Mouse (Mus musculus) thymus, adult 2 months (tissue): Measurements from ENCODE around the gene Rbm18. TPM values are rescaled to one million over a fixed set of nuclear protein-coding genes. Genes with fewer than 3 reads are reported as not detected.
"Not testable (repeated sequence)": the region's sequence is repeated elsewhere in the genome, so short reads cannot be mapped to it uniquely, and the experiment has no call there.

Experiments used
- DNase-seq: peaks from one replicate; pipeline ENCODE4 v3.0.0; 2021
- H3K27ac ChIP-seq: fragments of 200-500 bp; 2 replicates; pipeline ENCODE4 v1.5.1; 2012; ENCODE audit warnings: low read length, control low read depth; ENCODE audit not compliant: control insufficient read depth, insufficient read depth
- H3K27me3 ChIP-seq: fragments of 200-500 bp; 2 replicates; pipeline ENCODE4 v1.6.1; 2012; ENCODE audit warnings: mild to moderate bottlenecking, low read length, moderate library complexity, mixed read lengths; ENCODE audit not compliant: control insufficient read depth, insufficient read depth
- H3K36me3 ChIP-seq: fragments of 200-500 bp; 2 replicates; pipeline ENCODE4 v1.6.1; 2012; ENCODE audit warnings: mild to moderate bottlenecking, low read length, moderate library complexity; ENCODE audit not compliant: control insufficient read depth, insufficient read depth
- H3K4me1 ChIP-seq: fragments of 200-500 bp; replicated peaks from 2 replicates; pipeline ENCODE4 v1.6.1; 2012; ENCODE audit warnings: low read length; ENCODE audit not compliant: control insufficient read depth, insufficient read depth
- H3K4me3 ChIP-seq: fragments of 200-500 bp; 2 replicates; pipeline ENCODE4 v1.5.1; 2012; ENCODE audit warnings: mild to moderate bottlenecking, low read length, control low read depth, moderate library complexity; ENCODE audit not compliant: control insufficient read depth, insufficient read depth
- CTCF ChIP-seq: fragments of 200-500 bp; IDR thresholded peaks from 2 replicates; pipeline ENCODE4 v1.5.1; 2012; ENCODE audit warnings: mild to moderate bottlenecking, control low read depth, low read length, moderate library complexity, borderline replicate concordance; ENCODE audit not compliant: control insufficient read depth, poor library complexity, insufficient read depth; ENCODE audit errors: extremely low read depth
- POLR2A ChIP-seq: fragments of 200-500 bp; IDR thresholded peaks from 2 replicates; pipeline ENCODE4 v1.6.1; 2012; ENCODE audit warnings: mild to moderate bottlenecking, low read length, control low read depth, moderate library complexity; ENCODE audit not compliant: control insufficient read depth, poor library complexity, insufficient read depth; ENCODE audit errors: extremely low read depth
- WGBS: fragments of 180-500 bp; shearing (Covaris S2); methylation state at CpG from one replicate; pipeline ENCODE4 v1.1.7; 2018; 5-methylcytosine and 5-hydroxymethylcytosine counted together
- polyA plus RNA-seq: library from polyadenylated mRNA; depleted of rRNA; stranded (reverse); fragments of >200 nt; gene quantifications from 2 replicates; pipeline ENCODE4 v1.2.3, GENCODE M21; 2012; rRNA removed

Rbm18 gene
- 14.2 and 14.8 TPM in 2 replicates for polyA plus RNA-seq

- no peaks in the 10 kb centered on the region for H3K27me3 ChIP-seq
- H3K4me1 ChIP-seq: peaks cover 2% of the 10 kb centered on the region; the same call in 1 of the 2 replicates
- WGBS: under 1% methylated on average over 50 of the region's 50 CpGs
- no peak within 1 kb of the TSS for H3K27ac ChIP-seq
- peaks cover 22% of the 10 kb centered on the region for H3K36me3 ChIP-seq
- H3K4me3 ChIP-seq: peak within 1 kb of the TSS; percentile 60
- DNase-seq: peak; percentile 89
- peak; percentile 61; the same call in 1 of the 2 replicates for TF ChIP-seq CTCF
- TF ChIP-seq POLR2A: peak; percentile 71; the same call in 1 of the 2 replicates
Observed at GRCm38 (mm10) chr2:36136300-36136941, at the start of gene Rbm18, which contains the start of gene Mrrf. Gene Rbm18, minus strand, starts transcription at chr2:36136773. Gene Mrrf, plus strand, starts transcription at chr2:36136389.

GRCm38 (mm10) chr2:36184876-36185275 lies 48.3 kb upstream of the Rbm18 start:
- DNase-seq: no peak
- Histone ChIP-seq H3K4me1 (no peaks in the 10 kb centered on the region), H3K4me3 (no peak overlapping the region), H3K27me3 (no peaks in the 10 kb centered on the region), H3K36me3 (no peaks in the 10 kb centered on the region), H3K27ac (no peak overlapping the region)
- no peak for TF ChIP-seq CTCF
- TF ChIP-seq POLR2A: no peak
- 72% methylated on average over 6 of the region's 6 CpGs for WGBS

GRCm38 (mm10) chr2:36184192-36184591 lies 47.6 kb upstream of the Rbm18 start:
- TF ChIP-seq POLR2A (no peak), CTCF (no peak)
- 96% methylated on average over 2 of the region's 2 CpGs for WGBS
- no peak for DNase-seq
- no peaks in the 10 kb centered on the region for H3K36me3 ChIP-seq
- H3K27me3 ChIP-seq: no peaks in the 10 kb centered on the region
- no peak overlapping the region for H3K4me3 ChIP-seq
- no peaks in the 10 kb centered on the region for H3K4me1 ChIP-seq
- no peak overlapping the region for H3K27ac ChIP-seq

- H3K4me3 ChIP-seq: no peak overlapping the region
- TF ChIP-seq CTCF (no peak), POLR2A (no peak)
- H3K27ac ChIP-seq: no peak overlapping the region
- H3K4me1 ChIP-seq: no peaks in the 10 kb centered on the region
- WGBS: 90% methylated on average over 2 of the region's 2 CpGs
- no peak for DNase-seq
- no peaks in the 10 kb centered on the region for H3K27me3 ChIP-seq
- H3K36me3 ChIP-seq: no peaks in the 10 kb centered on the region
Observed at GRCm38 (mm10) chr2:36183278-36183677, 46.7 kb upstream of the Rbm18 start.

- WGBS: 96% methylated on average over 4 of the region's 4 CpGs
- H3K4me1 ChIP-seq, H3K27me3 ChIP-seq, H3K4me3 ChIP-seq, H3K36me3 ChIP-seq, H3K27ac ChIP-seq, DNase-seq: not testable (repeated sequence)
Observed at GRCm38 (mm10) chr2:36181587-36182368, 45.2 kb upstream of the Rbm18 start.

- Histone ChIP-seq H3K4me3 (no peak overlapping the region), H3K36me3 (no peaks in the 10 kb centered on the region; the same call in 1 of the 2 replicates), H3K27ac (no peak overlapping the region), H3K4me1 (no peaks in the 10 kb centered on the region), H3K27me3 (no peaks in the 10 kb centered on the region)
- no peak for DNase-seq
- TF ChIP-seq POLR2A: no peak
- TF ChIP-seq CTCF: no peak
- WGBS: 35% methylated on average over 3 of the region's 3 CpGs
Observed at GRCm38 (mm10) chr2:36179487-36179886, 42.9 kb upstream of the Rbm18 start.

GRCm38 (mm10) chr2:36172574-36172973 lies 36.0 kb upstream of the Rbm18 start:
- H3K4me1 ChIP-seq: no peaks in the 10 kb centered on the region
- H3K27me3 ChIP-seq: no peaks in the 10 kb centered on the region
- 98% methylated on average over 3 of the region's 3 CpGs for WGBS

More at GRCm38 (mm10) chr2:36172574-36172973, 36.0 kb upstream of the Rbm18 start:
- no peak overlapping the region for H3K27ac ChIP-seq
- H3K4me3 ChIP-seq: no peak overlapping the region
- DNase-seq: no peak
- TF ChIP-seq CTCF (no peak), POLR2A (no peak)
- H3K36me3 ChIP-seq: no peaks in the 10 kb centered on the region; the same call in 1 of the 2 replicates
